Mouse (Mus musculus) urinary bladder, postnatal 0 days (tissue): ENCODE results near the gene Nccrp1. TPM values are rescaled to one million over a fixed set of nuclear protein-coding genes. Genes with fewer than 3 reads are reported as not detected.

ENCODE experiments used
- microRNA-seq: library from miRNA; unstranded; fragments of <30 nt; microRNA quantifications from one replicate; pipeline ENCODE4, GENCODE M21; 2016
- polyA plus RNA-seq: library from polyadenylated mRNA; unstranded; fragments of >200 nt; fragmentation: Nextera tagmentation; extraction: Ambion mirVana; gene quantifications from 2 replicates; pipeline ENCODE4 v1.2.1, GENCODE M21; 2015

The Nccrp1 gene
- polyA plus RNA-seq: 0.24 and 0.51 TPM in 2 replicates

DNA sequence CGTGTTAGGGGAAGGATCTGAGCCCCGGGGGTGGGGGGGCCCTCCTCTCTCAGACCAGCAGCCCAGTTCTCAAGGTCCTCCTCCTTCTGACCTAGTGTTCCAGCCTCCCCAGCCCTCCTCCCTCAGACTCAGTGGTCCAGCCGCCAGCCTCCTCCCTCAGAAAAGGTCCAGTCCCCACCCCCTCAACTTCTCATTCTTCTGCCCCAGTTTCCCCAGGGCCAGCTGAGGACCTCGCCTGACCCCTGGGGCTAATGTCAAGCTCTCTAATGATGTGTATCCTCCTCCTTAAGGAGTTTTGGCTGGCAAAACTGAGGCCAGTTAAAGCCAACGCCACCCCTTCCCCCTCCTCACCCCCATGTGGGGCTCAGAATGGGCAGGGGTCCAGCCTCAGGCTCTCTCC is at the start of gene Nccrp1:
Gene Nccrp1, minus strand, starts transcription at position 101 of the 400 bp plus-strand sequence.

DNA sequence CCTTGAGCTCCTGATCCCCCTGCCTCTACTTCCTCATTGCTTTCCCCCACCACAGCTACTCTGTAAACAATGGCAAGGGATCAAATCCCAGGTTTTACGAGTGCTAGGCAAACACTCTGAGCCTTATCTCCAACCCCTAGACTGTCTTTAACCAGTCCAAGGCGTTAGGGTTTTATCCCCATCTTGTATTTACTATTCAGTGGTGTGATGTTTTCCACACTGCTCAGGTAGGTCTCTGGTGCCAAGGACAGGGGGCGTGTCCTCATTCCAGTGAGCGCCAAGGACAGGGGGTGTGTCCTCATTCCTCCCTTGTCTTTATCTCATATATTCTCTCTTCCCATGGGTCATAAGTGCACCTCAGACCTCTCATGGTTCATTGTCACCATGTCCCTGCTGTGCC is 6.5 kb downstream of the Nccrp1 start, which contains the start of gene Sycn:
Gene Sycn, plus strand, starts transcription at position 360 of the 400 bp plus-strand sequence.

GRCm38 (mm10) chr7:28522536-28522935 is 24.5 kb downstream of the Nccrp1 start, which contains the start of gene Ifnl3:
Gene Ifnl3, plus strand, starts transcription at chr7:28522836.

DNA sequence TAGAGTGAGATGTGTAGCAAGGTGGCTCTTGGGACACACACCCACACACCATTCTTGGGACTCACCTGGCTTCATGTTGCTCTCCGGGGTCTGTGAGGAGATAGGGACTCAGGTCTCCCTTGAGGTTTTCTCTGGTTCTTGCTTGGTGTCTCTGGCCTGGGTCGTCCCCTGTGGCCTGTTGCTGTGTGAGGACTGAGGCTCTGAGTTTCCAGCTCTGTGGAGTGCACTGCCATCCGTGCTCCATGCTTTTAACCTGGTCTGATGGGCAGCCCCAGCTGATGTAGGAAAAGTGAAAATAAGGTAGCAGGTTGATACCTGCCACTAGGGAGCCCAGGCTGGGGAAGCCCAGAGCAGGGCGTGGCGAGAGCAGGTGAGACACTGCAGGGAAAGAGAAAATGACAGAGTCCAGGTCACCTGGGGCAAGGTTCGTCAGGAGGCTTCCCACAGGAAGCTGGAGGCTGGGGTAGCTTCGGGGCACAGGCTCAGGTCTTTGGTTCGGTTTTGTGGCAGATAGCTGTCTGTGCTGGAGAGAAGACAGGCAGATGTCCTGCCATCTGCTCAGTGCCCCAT is 36.6 kb downstream of the Nccrp1 start, which contains the start of gene Ifnl2:
Gene Ifnl2, minus strand, starts transcription at position 51 of the 570 bp plus-strand sequence.

Small RNAs within 50 kb of the gene (microRNA-seq; reads per million reads assigned to microRNA genes)
- gene Mir7049: not detected

Other genes with a start within 250 kb of the Nccrp1 start
- gene Dll3, start 245.0 kb downstream of the Nccrp1 start, polyA plus RNA-seq: 0.17 TPM in 1 of 2 replicates, not detected in the other
- gene Timm50, start 235.2 kb downstream of the Nccrp1 start, polyA plus RNA-seq: 59.0 and 64.6 TPM in 2 replicates
- gene Supt5, start 208.5 kb downstream of the Nccrp1 start, polyA plus RNA-seq: 43.2 and 47.1 TPM in 2 replicates
- 718 and 753 TPM in 2 replicates for gene Rps16, start 196.6 kb downstream of the Nccrp1 start, polyA plus RNA-seq
- gene Plekhg2, start 174.7 kb downstream of the Nccrp1 start, polyA plus RNA-seq: 47.1 and 61.8 TPM in 2 replicates
- 49.3 and 49.5 TPM in 2 replicates for gene Zfp36, start 167.0 kb downstream of the Nccrp1 start, polyA plus RNA-seq
- gene Med29, start 154.5 kb downstream of the Nccrp1 start, polyA plus RNA-seq: 31.0 and 32.3 TPM in 2 replicates
- gene Paf1, start 154.3 kb downstream of the Nccrp1 start, polyA plus RNA-seq: 59.8 and 81.5 TPM in 2 replicates
- 15.1 and 21.8 TPM in 2 replicates for gene Gmfg, start 109.8 kb downstream of the Nccrp1 start, polyA plus RNA-seq
- 1.3 and 1.4 TPM in 2 replicates for gene Lrfn1, start 95.3 kb downstream of the Nccrp1 start, polyA plus RNA-seq
- gene Ifnl2, start 36.8 kb downstream of the Nccrp1 start, polyA plus RNA-seq: not detected in 2 replicates
- gene Ifnl3, start 24.4 kb downstream of the Nccrp1 start, polyA plus RNA-seq: not detected in 2 replicates
- gene Sycn, start 6.4 kb downstream of the Nccrp1 start, polyA plus RNA-seq: not detected in 2 replicates
- gene Samd4b, start 50.9 kb upstream of the Nccrp1 start, polyA plus RNA-seq: 14.6 and 20.1 TPM in 2 replicates
- 24.3 and 28.8 TPM in 2 replicates for gene Pak4, start 50.9 kb upstream of the Nccrp1 start, polyA plus RNA-seq
- gene Acp7, start 84.1 kb upstream of the Nccrp1 start, polyA plus RNA-seq: not detected in 2 replicates
- gene Fbxo27, start 145.6 kb upstream of the Nccrp1 start, polyA plus RNA-seq: 3.7 and 4.4 TPM in 2 replicates
- gene Fbxo17, start 169.6 kb upstream of the Nccrp1 start, polyA plus RNA-seq: 8.5 and 9.1 TPM in 2 replicates
- 105 and 106 TPM in 2 replicates for gene Mrps12, start 194.6 kb upstream of the Nccrp1 start, polyA plus RNA-seq
- 10.5 and 11.5 TPM in 2 replicates for gene Sars2, start 194.7 kb upstream of the Nccrp1 start, polyA plus RNA-seq
- not detected in 2 replicates for gene Ccer2, start 208.9 kb upstream of the Nccrp1 start, polyA plus RNA-seq
- gene Sirt2, start 219.5 kb upstream of the Nccrp1 start, polyA plus RNA-seq: 48.3 and 50.9 TPM in 2 replicates
- 27.8 and 29.3 TPM in 2 replicates for gene Nfkbib, start 220.3 kb upstream of the Nccrp1 start, polyA plus RNA-seq
- gene Rinl, start 241.7 kb upstream of the Nccrp1 start, polyA plus RNA-seq: 2.5 and 5.0 TPM in 2 replicates